Mouse (Mus musculus): ENCODE data around the gene 2210408I21Rik. TPM values are rescaled to one million over a fixed set of nuclear protein-coding genes. Genes with fewer than 3 reads are reported as not detected.

2210408I21Rik gene
- total RNA-seq, 1 experiment from 2014 or later: 5.0 TPM

GRCm38 (mm10) chr13:77263400-77264179 is 128.2 kb downstream of the 2210408I21Rik start:
- no peak for ATAC-seq (ENCODE audit: extremely low read depth, insufficient number of reproducible peaks, low FRiP score, poor library complexity, severe bottlenecking)

GRCm38 (mm10) chr13:77264481-77264880 is 129.1 kb downstream of the 2210408I21Rik start:
- no peak for ATAC-seq (ENCODE audit: extremely low read depth, insufficient number of reproducible peaks, low FRiP score, poor library complexity, severe bottlenecking)

- ATAC-seq (ENCODE audit: extremely low read depth, insufficient number of reproducible peaks, low FRiP score, poor library complexity, severe bottlenecking): no peak
These were observed 139.9 kb downstream of the 2210408I21Rik start for GRCm38 (mm10) chr13:77275172-77275747.

- ATAC-seq (ENCODE audit: extremely low read depth, insufficient number of reproducible peaks, low FRiP score, poor library complexity, severe bottlenecking): no peak
These were observed 143.5 kb downstream of the 2210408I21Rik start for GRCm38 (mm10) chr13:77278659-77279413.

- ATAC-seq (ENCODE audit: extremely low read depth, insufficient number of reproducible peaks, low FRiP score, poor library complexity, severe bottlenecking): no peak
These were observed 160.2 kb downstream of the 2210408I21Rik start for GRCm38 (mm10) chr13:77295519-77295918.

GRCm38 (mm10) chr13:77324101-77324500 is 188.8 kb downstream of the 2210408I21Rik start:
- no peak for ATAC-seq (ENCODE audit: extremely low read depth, insufficient number of reproducible peaks, low FRiP score, poor library complexity, severe bottlenecking)

GRCm38 (mm10) chr13:77326174-77326959 is 191.0 kb downstream of the 2210408I21Rik start:
- no peak for ATAC-seq (ENCODE audit: extremely low read depth, insufficient number of reproducible peaks, low FRiP score, poor library complexity, severe bottlenecking)

- ATAC-seq (ENCODE audit: extremely low read depth, insufficient number of reproducible peaks, low FRiP score, poor library complexity, severe bottlenecking): no peak
These were observed 206.8 kb downstream of the 2210408I21Rik start for GRCm38 (mm10) chr13:77342097-77342496.

- no peak for ATAC-seq (ENCODE audit: extremely low read depth, insufficient number of reproducible peaks, low FRiP score, poor library complexity, severe bottlenecking)
These were observed 250.2 kb downstream of the 2210408I21Rik start for GRCm38 (mm10) chr13:77385448-77385970.

- ATAC-seq (ENCODE audit: extremely low read depth, insufficient number of reproducible peaks, low FRiP score, poor library complexity, severe bottlenecking): no peak
These were observed 250.7 kb downstream of the 2210408I21Rik start for GRCm38 (mm10) chr13:77386001-77386400.

GRCm38 (mm10) chr13:77388148-77388547 is 252.8 kb downstream of the 2210408I21Rik start:
- ATAC-seq (ENCODE audit: extremely low read depth, insufficient number of reproducible peaks, low FRiP score, poor library complexity, severe bottlenecking): no peak

GRCm38 (mm10) chr13:77389209-77389608 is 253.9 kb downstream of the 2210408I21Rik start:
- no peak for ATAC-seq (ENCODE audit: extremely low read depth, insufficient number of reproducible peaks, low FRiP score, poor library complexity, severe bottlenecking)

GRCm38 (mm10) chr13:77396374-77396773 is 261.0 kb downstream of the 2210408I21Rik start:
- no peak for ATAC-seq (ENCODE audit: extremely low read depth, insufficient number of reproducible peaks, low FRiP score, poor library complexity, severe bottlenecking)

GRCm38 (mm10) chr13:77396981-77397380 is 261.6 kb downstream of the 2210408I21Rik start:
- no peak for ATAC-seq (ENCODE audit: extremely low read depth, insufficient number of reproducible peaks, low FRiP score, poor library complexity, severe bottlenecking)

- ATAC-seq (ENCODE audit: extremely low read depth, insufficient number of reproducible peaks, low FRiP score, poor library complexity, severe bottlenecking): no peak
These were observed 262.3 kb downstream of the 2210408I21Rik start for GRCm38 (mm10) chr13:77397646-77398045.

GRCm38 (mm10) chr13:77398477-77398876 is 263.1 kb downstream of the 2210408I21Rik start:
- no peak for ATAC-seq (ENCODE audit: extremely low read depth, insufficient number of reproducible peaks, low FRiP score, poor library complexity, severe bottlenecking)

GRCm38 (mm10) chr13:77400762-77401161 is 265.4 kb downstream of the 2210408I21Rik start:
- no peak for ATAC-seq (ENCODE audit: extremely low read depth, insufficient number of reproducible peaks, low FRiP score, poor library complexity, severe bottlenecking)

GRCm38 (mm10) chr13:77408530-77408929 is 273.2 kb downstream of the 2210408I21Rik start:
- no peak for ATAC-seq (ENCODE audit: extremely low read depth, insufficient number of reproducible peaks, low FRiP score, poor library complexity, severe bottlenecking)

GRCm38 (mm10) chr13:77409804-77410203 is 274.5 kb downstream of the 2210408I21Rik start:
- ATAC-seq (ENCODE audit: extremely low read depth, insufficient number of reproducible peaks, low FRiP score, poor library complexity, severe bottlenecking): no peak
